Mouse (Mus musculus): ENCODE data around the gene Atp5e. TPM values are rescaled to one million over a fixed set of nuclear protein-coding genes. Genes with fewer than 3 reads are reported as not detected.

Gene Atp5e
- 686 and 711 TPM in 2 replicates for polyA plus RNA-seq (2014; fragmentation: Nextera tagmentation; extraction: Ambion mirVana)

DNA sequence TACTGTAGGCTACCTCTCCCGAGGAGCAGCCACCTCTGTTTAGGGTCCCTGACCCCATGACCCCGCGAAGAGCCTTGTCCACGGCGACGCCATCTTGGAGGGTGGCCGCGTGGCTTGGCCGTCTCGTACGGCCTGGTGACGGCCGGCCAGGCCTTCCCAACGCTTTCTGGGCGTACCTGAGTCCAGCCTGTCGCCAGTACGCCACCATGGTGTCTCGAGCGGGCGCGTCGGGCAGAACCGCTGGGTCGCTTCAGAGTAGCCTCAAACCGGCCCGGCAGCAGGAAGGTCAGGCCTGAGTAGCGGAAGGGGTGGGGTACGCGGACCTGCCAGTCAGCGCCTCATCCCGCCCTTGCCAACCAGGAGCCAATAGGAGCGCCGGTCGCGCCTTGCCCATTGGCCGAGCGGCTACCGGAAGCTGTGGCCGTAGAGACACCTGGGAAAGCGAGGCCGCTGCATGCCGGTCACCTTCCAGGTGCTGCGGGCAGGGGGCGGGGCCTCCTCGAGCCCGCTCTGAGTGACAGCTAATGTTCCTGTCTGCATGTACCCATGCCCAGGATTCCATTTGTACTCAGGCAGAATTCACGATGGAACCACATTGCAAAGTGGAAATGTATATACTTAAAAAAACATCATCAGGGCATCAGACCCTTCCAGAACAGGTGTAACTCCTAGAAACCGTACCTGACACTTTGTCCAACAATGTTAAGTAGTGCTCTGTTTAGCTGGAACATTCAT, at the start of gene Atp5e:
Gene Atp5e (minus strand): TSS at position 317 of the 735 bp plus-strand sequence.
- Histone ChIP-seq H3K9ac (replicated peaks; ENCODE audit: low read length) (peak within 1 kb of the TSS; percentile 74), H3K36me3 (replicated peaks; ENCODE audit: control insufficient read depth, insufficient read depth, low read depth, low read length) (peaks cover 6% of the 10 kb centered on the region; the same call in 1 of the 2 replicates), H3K27ac (replicated peaks; ENCODE audit: low read depth, low read length) (no peak within 1 kb of the TSS), H3K4me1 (ENCODE audit: control insufficient read depth, insufficient read depth, low read length) (no peaks in the 10 kb centered on the region), H3K9me3 (replicated peaks; ENCODE audit: control insufficient read depth, low read length) (no peaks in the 10 kb centered on the region), H3K4me3 (ENCODE audit: low read depth, low read length) (peak within 1 kb of the TSS; percentile 60), H3K4me2 (ENCODE audit: low read depth, low read length) (peak within 1 kb of the TSS; percentile 88), H3K27me3 (ENCODE audit: control insufficient read depth, insufficient read depth, low read length) (no peaks in the 10 kb centered on the region)
- DNase-seq (ENCODE audit: low spot score) (peak; percentile 95), ATAC-seq (replicated peaks; ENCODE audit: insufficient number of reproducible peaks, low FRiP score, low TSS enrichment, low read depth) (peak; percentile 98)
- 2% methylated on average over 48 of the region's 48 CpGs for WGBS

DNA sequence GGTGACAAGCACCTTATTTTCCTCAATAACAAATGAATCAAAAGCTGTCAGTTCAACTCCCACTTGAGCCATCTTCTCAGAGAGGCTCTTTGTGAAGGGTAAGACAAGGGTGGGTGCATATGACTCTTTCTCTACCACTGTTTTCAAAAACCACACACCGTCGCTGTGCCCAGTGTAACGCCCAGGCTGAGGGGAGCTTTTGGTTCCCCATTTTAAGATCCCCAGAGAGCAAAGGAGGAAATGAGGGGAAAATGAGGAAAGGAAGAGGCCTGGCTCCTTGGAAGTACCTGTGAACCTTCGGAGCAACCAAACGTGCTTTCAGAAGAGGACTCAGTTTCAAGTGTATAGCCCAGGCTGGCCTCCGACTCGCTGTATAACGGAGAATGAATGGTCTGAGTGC, 45.9 kb upstream of the Atp5e start:
- H3K9me3 ChIP-seq (replicated peaks; ENCODE audit: control insufficient read depth, low read length): no peaks in the 10 kb centered on the region
- no peak overlapping the region for H3K4me2 ChIP-seq (ENCODE audit: low read depth, low read length)
- H3K27me3 ChIP-seq (ENCODE audit: control insufficient read depth, insufficient read depth, low read length): no peaks in the 10 kb centered on the region
- 89% methylated on average over 8 of the region's 8 CpGs for WGBS
- no peak for DNase-seq (ENCODE audit: low spot score)
- H3K9ac ChIP-seq (replicated peaks; ENCODE audit: low read length): no peak overlapping the region
- H3K4me1 ChIP-seq (ENCODE audit: control insufficient read depth, insufficient read depth, low read length): no peaks in the 10 kb centered on the region
- no peaks in the 10 kb centered on the region for H3K36me3 ChIP-seq (replicated peaks; ENCODE audit: control insufficient read depth, insufficient read depth, low read depth, low read length)
- no peak overlapping the region for H3K4me3 ChIP-seq (ENCODE audit: low read depth, low read length)
- ATAC-seq (replicated peaks; ENCODE audit: insufficient number of reproducible peaks, low FRiP score, low TSS enrichment, low read depth): no peak
- H3K27ac ChIP-seq (replicated peaks; ENCODE audit: low read depth, low read length): no peak overlapping the region

GRCm38 (mm10) chr2:174507998-174508397, 44.1 kb upstream of the Atp5e start:
- Histone ChIP-seq H3K9ac (replicated peaks; ENCODE audit: low read length) (no peak overlapping the region), H3K36me3 (replicated peaks; ENCODE audit: control insufficient read depth, insufficient read depth, low read depth, low read length) (no peaks in the 10 kb centered on the region), H3K4me1 (ENCODE audit: control insufficient read depth, insufficient read depth, low read length) (no peaks in the 10 kb centered on the region), H3K27me3 (ENCODE audit: control insufficient read depth, insufficient read depth, low read length) (no peaks in the 10 kb centered on the region), H3K4me2 (ENCODE audit: low read depth, low read length) (no peak overlapping the region), H3K9me3 (replicated peaks; ENCODE audit: control insufficient read depth, low read length) (no peaks in the 10 kb centered on the region), H3K4me3 (ENCODE audit: low read depth, low read length) (no peak overlapping the region), H3K27ac (replicated peaks; ENCODE audit: low read depth, low read length) (no peak overlapping the region)
- 89% methylated on average over 4 of the region's 4 CpGs for WGBS
- no peak for DNase-seq (ENCODE audit: low spot score)
- ATAC-seq (replicated peaks; ENCODE audit: insufficient number of reproducible peaks, low FRiP score, low TSS enrichment, low read depth): no peak

DNA sequence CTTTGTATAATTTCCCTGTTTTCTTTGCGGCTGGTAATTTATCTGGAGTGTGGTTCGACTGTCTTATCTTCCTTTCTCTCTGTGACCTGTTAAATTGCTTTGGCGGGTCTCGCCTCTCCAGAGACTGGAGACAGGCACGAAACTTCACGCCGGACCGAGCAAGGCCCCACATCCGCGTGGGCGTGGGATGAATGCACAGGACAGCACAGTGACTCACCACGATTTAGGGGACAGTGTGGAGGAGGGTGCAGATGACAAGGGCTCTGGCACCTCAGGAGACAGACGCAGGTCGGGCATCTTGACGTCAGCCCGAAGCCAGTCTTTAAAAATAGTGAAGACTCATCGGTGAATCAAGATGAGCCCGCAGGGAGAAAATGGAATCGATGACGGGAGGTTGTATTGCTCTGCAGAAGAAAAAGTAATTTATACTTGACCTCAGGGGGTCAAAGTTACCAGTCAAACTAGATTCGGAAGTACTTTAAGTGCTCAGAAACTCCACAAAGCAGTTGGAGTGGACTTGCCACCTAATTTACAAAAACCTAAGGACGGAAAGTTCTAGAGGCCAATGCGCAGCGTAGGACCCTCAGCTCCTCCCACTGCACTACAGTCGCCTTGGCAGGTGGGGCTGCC, 39.0 kb upstream of the Atp5e start:
- Histone ChIP-seq H3K4me3 (ENCODE audit: low read depth, low read length) (no peak overlapping the region), H3K27me3 (ENCODE audit: control insufficient read depth, insufficient read depth, low read length) (no peaks in the 10 kb centered on the region), H3K36me3 (replicated peaks; ENCODE audit: control insufficient read depth, insufficient read depth, low read depth, low read length) (no peaks in the 10 kb centered on the region), H3K27ac (replicated peaks; ENCODE audit: low read depth, low read length) (no peak overlapping the region), H3K9me3 (replicated peaks; ENCODE audit: control insufficient read depth, low read length) (no peaks in the 10 kb centered on the region), H3K9ac (replicated peaks; ENCODE audit: low read length) (no peak overlapping the region), H3K4me1 (ENCODE audit: control insufficient read depth, insufficient read depth, low read length) (no peaks in the 10 kb centered on the region), H3K4me2 (ENCODE audit: low read depth, low read length) (no peak overlapping the region)
- WGBS: 83% methylated on average over 25 of the region's 25 CpGs
- ATAC-seq (replicated peaks; ENCODE audit: insufficient number of reproducible peaks, low FRiP score, low TSS enrichment, low read depth): no peak
- no peak for DNase-seq (ENCODE audit: low spot score)

GRCm38 (mm10) chr2:174502321-174502720, 38.4 kb upstream of the Atp5e start:
- no peak for DNase-seq (ENCODE audit: low spot score)
- H3K27ac ChIP-seq (replicated peaks; ENCODE audit: low read depth, low read length): no peak overlapping the region
- ATAC-seq (replicated peaks; ENCODE audit: insufficient number of reproducible peaks, low FRiP score, low TSS enrichment, low read depth): no peak
- H3K9ac ChIP-seq (replicated peaks; ENCODE audit: low read length): no peak overlapping the region
- no peaks in the 10 kb centered on the region for H3K4me1 ChIP-seq (ENCODE audit: control insufficient read depth, insufficient read depth, low read length)
- H3K4me3 ChIP-seq (ENCODE audit: low read depth, low read length): no peak overlapping the region
- H3K4me2 ChIP-seq (ENCODE audit: low read depth, low read length): no peak overlapping the region
- H3K9me3 ChIP-seq (replicated peaks; ENCODE audit: control insufficient read depth, low read length): no peaks in the 10 kb centered on the region
- WGBS: 39% methylated on average over 5 of the region's 5 CpGs
- H3K27me3 ChIP-seq (ENCODE audit: control insufficient read depth, insufficient read depth, low read length): no peaks in the 10 kb centered on the region
- H3K36me3 ChIP-seq (replicated peaks; ENCODE audit: control insufficient read depth, insufficient read depth, low read depth, low read length): no peaks in the 10 kb centered on the region

GRCm38 (mm10) chr2:174501517-174501916, 37.6 kb upstream of the Atp5e start:
- H3K9ac ChIP-seq (replicated peaks; ENCODE audit: low read length): no peak overlapping the region
- no peak overlapping the region for H3K4me3 ChIP-seq (ENCODE audit: low read depth, low read length)
- no peak overlapping the region for H3K4me2 ChIP-seq (ENCODE audit: low read depth, low read length)
- H3K27me3 ChIP-seq (ENCODE audit: control insufficient read depth, insufficient read depth, low read length): no peaks in the 10 kb centered on the region
- WGBS: 86% methylated on average over 8 of the region's 8 CpGs
- H3K27ac ChIP-seq (replicated peaks; ENCODE audit: low read depth, low read length): no peak overlapping the region
- H3K36me3 ChIP-seq (replicated peaks; ENCODE audit: control insufficient read depth, insufficient read depth, low read depth, low read length): no peaks in the 10 kb centered on the region
- no peaks in the 10 kb centered on the region for H3K9me3 ChIP-seq (replicated peaks; ENCODE audit: control insufficient read depth, low read length)
- no peaks in the 10 kb centered on the region for H3K4me1 ChIP-seq (ENCODE audit: control insufficient read depth, insufficient read depth, low read length)
- no peak for ATAC-seq (replicated peaks; ENCODE audit: insufficient number of reproducible peaks, low FRiP score, low TSS enrichment, low read depth)
- DNase-seq (ENCODE audit: low spot score): no peak

DNA sequence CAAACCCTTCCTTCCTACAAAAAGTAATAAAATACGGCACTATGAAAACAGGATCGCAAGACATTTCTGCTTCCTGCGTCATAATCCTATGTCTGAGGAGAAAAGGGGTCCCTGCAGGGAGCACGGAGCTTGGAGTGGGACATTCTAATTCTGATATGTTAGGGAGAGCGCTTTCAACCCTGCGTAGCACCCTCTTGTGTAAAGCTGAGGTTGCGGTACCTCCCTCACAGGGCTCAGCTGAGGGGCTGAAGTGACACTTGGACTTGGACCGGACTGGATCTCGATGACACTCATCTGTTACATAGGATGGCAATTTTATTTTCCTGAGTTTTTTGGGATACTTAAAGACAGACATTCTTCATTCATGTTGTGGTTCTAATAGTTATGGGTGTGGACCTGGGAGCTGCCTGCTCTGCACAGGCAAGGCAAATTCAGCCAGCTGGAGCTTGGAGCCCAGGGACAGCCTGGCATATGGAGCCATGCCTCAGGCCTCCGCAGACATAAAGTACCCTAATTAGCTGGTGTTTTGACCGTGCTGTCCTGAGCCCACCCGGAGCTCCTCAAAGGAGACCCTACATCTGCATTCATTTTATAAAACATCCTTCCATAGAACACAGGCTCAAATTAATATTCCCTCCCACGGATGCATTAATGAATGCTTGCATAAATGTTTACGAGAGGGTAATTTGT, 37.1 kb upstream of the Atp5e start:
- ATAC-seq (replicated peaks; ENCODE audit: insufficient number of reproducible peaks, low FRiP score, low TSS enrichment, low read depth): no peak; the same call in 1 of the 2 replicates
- 78% methylated on average over 14 of the region's 14 CpGs for WGBS
- no peak for DNase-seq (ENCODE audit: low spot score)
- Histone ChIP-seq H3K4me2 (ENCODE audit: low read depth, low read length) (no peak overlapping the region), H3K9ac (replicated peaks; ENCODE audit: low read length) (no peak overlapping the region), H3K9me3 (replicated peaks; ENCODE audit: control insufficient read depth, low read length) (no peaks in the 10 kb centered on the region), H3K4me3 (ENCODE audit: low read depth, low read length) (no peak overlapping the region), H3K27ac (replicated peaks; ENCODE audit: low read depth, low read length) (no peak overlapping the region), H3K27me3 (ENCODE audit: control insufficient read depth, insufficient read depth, low read length) (no peaks in the 10 kb centered on the region), H3K36me3 (replicated peaks; ENCODE audit: control insufficient read depth, insufficient read depth, low read depth, low read length) (no peaks in the 10 kb centered on the region), H3K4me1 (ENCODE audit: control insufficient read depth, insufficient read depth, low read length) (no peaks in the 10 kb centered on the region)

DNA sequence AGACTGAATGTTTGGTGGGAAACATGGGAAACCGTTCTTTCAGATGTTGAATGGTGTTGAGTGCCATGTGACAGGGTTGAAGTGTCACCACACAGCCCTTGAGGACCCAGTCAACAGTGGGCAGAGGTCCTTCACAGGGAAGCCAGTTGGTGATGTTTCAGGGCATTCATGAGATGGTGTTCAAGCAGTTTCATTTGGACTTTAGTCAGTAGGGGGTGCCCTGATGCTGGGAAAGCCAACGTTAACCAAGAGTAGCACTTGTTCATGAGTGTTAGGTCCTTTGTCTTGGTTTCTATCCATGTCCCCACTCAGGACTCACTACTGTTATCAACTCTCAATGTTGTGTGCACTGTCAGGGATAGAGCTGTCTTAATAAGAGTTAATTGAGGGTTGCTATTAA, 29.0 kb upstream of the Atp5e start:
- H3K9me3 ChIP-seq (replicated peaks; ENCODE audit: control insufficient read depth, low read length): no peaks in the 10 kb centered on the region
- DNase-seq (ENCODE audit: low spot score): no peak
- H3K4me1 ChIP-seq (ENCODE audit: control insufficient read depth, insufficient read depth, low read length): no peaks in the 10 kb centered on the region
- no peak overlapping the region for H3K4me2 ChIP-seq (ENCODE audit: low read depth, low read length)
- H3K36me3 ChIP-seq (replicated peaks; ENCODE audit: control insufficient read depth, insufficient read depth, low read depth, low read length): no peaks in the 10 kb centered on the region
- H3K4me3 ChIP-seq (ENCODE audit: low read depth, low read length): no peak overlapping the region
- WGBS: 76% methylated on average over 2 of the region's 2 CpGs
- no peak overlapping the region for H3K9ac ChIP-seq (replicated peaks; ENCODE audit: low read length)
- H3K27me3 ChIP-seq (ENCODE audit: control insufficient read depth, insufficient read depth, low read length): no peaks in the 10 kb centered on the region
- no peak overlapping the region for H3K27ac ChIP-seq (replicated peaks; ENCODE audit: low read depth, low read length)
- ATAC-seq (replicated peaks; ENCODE audit: insufficient number of reproducible peaks, low FRiP score, low TSS enrichment, low read depth): no peak

All from embryonic facial prominence, embryonic 11.5 days (tissue).